Mouse (Mus musculus): ENCODE measurements around the gene Nup153.

Nup153 gene

DNA sequence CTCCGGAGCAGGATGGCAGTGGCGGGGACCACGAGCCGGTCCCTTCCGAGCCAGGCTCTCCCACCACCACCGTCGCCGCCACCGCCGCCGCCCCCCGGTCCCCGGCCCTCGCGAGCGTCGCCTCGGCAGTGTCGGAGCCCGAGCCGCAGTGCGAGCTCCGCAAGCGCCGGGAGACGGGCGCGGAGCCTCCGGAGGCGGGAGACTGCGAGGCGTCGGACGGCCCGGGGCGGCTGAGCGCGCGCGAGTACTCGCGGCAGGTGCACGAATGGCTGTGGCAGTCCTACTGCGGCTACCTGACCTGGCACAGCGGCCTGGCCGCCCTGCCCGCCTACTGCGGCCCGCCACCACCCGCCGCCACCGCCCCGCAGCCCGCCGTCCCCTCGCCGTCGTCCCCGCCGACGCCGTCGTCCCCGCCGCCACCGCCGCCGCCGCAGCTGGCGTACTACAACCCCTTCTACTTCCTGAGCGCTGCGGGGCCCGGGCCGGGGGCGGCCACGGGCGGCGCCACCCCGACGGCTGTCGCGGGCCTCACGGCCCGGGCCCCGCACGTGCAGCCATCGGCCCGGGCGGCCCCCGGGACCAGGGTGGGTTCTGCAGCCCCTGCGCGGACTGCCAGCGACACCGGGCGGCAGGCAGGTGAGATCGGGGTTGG, 58.0 kb downstream of the Nup153 start:
- DNase-seq (ENCODE audit: low spot score): peak; percentile 51

DNA sequence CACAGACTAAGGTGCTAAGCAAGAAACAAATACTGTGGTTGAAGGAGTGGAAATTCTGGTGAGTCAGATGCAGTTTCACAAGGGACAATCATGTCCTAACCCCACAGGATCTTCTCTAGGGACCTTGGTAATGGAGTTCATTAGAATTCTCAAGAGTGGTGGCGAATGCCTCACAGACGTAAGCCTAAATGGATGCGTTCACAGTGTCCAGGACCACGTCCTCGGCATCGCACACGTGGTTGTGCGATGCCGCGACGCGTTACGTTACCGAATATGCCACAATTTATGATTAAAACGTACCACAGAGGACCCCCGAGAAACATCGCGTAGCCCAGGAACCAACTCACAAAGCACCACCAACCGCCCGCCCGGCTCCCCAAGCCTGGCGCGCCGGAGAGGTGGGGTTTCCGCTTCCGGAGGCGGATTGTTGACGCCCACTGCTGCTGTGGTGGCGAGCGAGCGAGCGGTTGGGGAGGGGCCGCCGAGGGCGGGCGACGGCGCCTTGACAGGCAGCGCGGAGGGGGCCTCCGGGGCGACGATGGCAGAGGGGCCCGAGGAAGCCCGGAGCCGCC, 58.6 kb downstream of the Nup153 start, which contains the start of gene Fam8a1:
Gene Fam8a1, plus strand, starts transcription at position 475 of the 572 bp plus-strand sequence.
- DNase-seq (ENCODE audit: low spot score): peak; percentile 90

DNA sequence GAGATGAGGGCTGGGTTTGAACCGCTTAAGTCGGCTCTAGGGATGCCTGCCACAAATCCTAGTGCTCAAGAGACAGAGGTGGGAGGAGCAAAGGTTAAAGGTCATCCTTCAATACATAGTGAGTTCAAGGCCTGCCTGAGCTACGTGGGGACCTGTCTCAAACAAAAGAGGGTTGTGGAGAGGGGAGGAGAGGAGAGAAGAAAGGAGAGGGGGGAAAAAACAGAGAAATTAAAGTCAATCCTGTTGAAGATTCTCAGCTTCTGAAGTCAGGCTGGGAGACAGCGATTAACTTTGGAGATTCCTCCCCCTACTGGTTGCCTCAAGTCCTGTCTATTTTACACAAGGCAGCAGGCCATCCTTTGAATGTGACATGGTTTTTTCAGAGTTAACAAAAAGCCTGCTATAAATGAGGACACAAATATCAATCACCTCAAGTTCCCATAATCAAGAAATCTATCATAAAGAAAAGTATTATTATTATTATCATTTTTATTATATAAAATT, 64.2 kb downstream of the Nup153 start:
- DNase-seq (ENCODE audit: low spot score): no peak

DNA sequence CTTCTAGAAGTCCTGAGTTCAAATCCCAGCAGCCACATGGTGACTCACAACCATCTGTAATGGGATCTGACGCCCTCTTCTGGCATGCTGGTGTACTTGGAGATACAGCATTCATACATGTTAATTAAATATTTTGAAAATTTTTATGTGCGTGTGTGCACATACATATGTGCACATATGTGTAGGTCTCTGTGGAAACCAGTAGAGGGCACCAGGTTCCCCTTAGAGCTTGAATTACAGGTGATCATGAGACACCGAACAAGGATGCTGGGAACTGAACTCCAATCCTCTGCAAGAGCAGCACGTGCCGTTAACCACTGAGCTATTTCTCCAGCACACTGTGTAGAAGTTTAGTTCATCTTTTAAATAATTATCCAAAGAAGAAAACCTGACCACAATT, 68.5 kb downstream of the Nup153 start:
- no peak for DNase-seq (ENCODE audit: low spot score)

DNA sequence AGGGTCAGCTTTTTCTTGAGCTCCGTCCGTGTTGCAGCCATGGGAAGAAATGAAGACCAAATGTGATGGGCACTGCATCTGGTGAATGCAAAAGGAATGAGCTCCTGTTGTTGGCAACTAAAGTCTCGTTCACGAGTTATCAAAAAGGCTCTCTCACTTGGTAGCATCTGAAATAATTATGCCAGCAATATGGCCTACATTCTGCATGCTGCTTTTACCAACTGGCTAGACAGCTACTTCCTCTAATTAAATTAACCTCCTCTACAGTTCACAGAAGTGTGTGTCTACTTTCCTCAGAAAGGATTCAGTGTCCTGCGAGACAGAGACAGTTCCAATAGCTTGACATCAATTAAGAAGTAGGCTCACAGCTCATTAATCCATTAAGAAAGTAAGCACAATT, 73.2 kb downstream of the Nup153 start:
- DNase-seq (ENCODE audit: low spot score): no peak

DNA sequence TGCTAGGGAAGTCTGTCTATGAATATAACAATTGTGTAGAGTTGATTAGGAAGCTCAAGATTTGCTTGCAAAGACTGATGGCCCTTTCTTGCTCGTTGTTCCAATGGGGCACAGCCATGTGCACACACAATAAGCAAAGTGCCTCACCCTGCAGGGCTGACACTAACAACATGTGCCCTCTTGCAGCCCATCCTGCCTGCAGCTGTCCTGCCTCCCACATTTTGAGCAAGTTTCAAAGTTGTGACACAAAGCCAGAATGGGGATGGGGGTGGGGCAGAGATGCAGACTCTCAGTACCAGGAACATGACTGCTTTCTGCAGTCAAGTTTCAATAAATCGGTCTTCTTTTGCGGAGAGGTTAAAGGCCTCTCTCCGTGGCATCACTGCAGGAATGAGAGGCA, 74.1 kb downstream of the Nup153 start:
- no peak for DNase-seq (ENCODE audit: low spot score)

DNA sequence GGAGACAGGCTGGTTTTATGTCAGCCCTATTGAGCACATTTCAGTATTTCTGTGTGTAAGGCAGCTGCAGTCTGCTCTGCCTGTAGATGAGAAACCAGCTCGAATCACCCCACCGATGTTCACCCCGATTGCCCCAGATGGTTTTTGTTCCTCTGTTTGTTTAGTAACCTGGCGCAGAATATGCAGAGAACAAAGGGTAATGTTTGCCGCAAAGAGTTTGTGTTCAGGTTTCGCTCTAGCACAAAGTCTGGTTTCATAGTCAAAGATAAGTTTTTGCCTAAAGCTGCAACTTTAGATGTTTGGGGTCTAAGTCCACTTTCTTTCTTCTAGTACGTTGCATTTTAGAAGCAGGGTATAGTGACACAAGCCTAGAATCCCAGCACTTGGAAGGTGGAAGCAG, 75.1 kb downstream of the Nup153 start:
- DNase-seq (ENCODE audit: low spot score): no peak

DNA sequence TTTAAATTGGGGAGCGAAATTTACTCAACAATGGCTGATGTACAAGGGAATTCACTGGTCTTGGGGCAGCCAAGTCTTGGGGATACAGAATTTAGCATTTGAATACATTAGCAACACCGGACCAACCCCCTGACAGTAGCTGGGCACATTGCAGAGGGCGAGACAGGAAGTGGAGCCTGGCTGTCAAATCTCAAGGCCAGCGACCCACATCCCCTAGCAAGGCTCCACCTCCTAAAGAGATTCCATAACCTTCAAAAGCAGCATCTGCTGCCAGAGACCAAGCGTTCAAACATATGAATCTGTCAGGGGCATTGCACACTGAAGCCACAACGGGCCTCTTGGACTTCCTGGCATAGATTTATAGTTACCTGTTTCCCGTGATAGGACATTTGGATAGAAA, 75.9 kb downstream of the Nup153 start:
- DNase-seq (ENCODE audit: low spot score): no peak

DNA sequence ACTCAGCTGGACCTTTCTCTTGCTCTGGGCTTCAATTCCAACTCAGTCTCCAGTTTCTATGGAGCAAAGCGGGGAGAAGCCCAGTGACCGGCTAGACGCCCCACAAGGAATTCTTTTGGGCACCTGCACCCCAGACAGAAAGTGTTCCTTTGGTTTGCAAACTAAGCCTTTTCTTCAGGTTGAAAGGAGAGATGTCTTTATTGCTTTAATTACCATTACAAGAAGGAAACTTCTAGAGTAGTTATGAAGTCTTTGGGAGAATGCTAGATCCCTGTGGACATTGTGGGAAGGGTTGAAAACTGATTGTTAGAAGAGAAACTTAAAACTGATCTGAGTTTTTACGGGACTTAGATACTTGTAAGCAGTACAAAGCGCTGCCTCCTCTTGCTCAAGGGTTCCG, 82.3 kb downstream of the Nup153 start:
- no peak for DNase-seq (ENCODE audit: low spot score)

DNA sequence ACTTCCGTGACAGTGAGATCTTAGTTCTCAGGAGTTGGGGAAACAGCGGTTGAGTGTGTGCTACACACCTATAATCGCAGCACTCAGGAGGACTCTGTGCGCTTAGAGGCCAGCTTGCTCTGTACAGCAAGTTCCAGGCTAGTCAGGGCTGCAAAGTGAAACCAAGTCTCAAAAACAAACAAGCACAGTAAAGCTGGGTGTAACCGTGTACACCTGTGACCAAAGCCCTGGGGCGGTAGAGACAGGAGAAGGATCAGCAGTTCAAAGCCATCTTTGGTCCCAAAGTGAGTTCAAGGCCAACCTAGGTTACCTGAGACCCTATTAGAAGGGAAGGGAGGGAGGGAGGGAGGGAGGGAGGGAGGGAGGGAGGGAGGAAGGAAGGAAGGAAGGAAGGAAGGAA, 83.6 kb downstream of the Nup153 start:
- no peak for DNase-seq (ENCODE audit: low spot score)

DNA sequence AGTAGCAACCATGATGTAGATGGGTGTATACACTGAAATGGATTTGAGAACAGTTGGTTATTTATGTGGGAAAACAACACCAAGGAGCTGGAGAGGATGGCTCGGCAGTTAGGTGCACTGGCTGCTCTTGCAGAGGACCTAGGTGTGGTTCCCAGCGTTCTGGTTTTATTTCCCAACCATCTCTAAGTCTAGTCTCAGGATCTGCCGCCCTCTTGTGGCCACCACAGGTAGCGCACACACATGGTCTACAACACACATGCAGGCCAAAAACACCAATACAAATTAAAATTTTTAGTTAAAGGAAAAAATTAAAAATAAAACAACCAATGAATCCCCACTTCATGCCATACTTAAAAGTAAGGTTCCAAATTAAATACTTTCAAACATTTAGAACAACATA, 85.4 kb downstream of the Nup153 start:
- peak; percentile 31 for DNase-seq (ENCODE audit: low spot score)

DNA sequence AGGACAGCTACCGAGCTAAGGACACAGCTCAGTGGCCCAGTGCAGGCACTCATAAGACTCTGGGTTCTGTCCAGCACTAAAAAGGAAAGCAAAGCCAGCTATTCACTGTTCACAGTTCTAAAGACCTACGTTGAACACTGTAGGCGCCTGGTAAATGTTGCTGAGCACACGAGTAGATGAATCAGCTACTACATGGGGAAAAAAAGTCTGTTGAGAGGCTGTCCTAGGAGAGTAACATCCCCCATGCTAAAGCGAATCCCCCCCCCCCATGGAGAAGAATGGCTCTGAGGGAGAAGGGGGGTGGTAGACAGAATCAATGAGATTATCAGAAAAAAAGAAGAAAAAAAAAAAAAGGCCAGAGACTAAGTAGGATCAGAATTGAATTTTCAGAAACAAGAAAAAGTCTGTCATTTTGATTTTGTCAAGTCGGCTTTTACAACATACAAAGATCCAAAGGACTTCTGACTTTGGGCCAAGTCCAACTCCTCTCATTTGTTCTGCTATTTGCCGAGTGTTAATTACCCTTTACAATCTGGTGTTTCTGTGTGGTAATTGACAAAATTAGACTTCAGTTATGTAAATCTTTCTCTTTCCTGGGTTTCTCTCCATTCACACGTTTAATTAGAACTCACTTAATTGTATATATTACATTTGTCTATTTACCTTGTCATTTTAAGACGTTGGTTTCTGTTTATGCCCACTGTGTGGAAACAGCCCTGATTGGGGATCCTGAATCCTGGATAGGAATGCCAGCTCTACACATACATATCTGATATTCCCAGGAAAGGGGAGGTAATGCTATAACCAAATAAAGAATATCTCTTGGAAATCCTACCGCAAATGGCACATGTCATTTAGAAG, 86.9 kb downstream of the Nup153 start:
- DNase-seq (ENCODE audit: low spot score): no peak

DNA sequence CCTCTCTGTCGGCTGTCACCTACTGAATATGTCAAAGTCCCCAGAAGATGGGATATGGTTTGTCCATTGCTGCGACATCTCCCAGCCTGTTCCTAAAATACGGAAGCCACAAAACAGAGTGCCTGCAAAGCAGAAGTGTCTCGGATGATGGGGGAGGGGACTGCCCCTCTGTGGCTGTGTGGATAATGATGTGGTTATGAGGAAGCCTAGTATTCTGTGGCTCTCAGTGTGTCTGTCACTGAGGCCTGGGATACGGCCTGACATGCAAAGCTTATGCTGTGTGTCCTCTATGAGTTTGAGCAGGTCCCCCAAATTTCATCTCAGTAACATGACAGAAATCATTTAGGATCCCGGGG, 93.6 kb downstream of the Nup153 start:
- DNase-seq (ENCODE audit: low spot score): no peak

DNA sequence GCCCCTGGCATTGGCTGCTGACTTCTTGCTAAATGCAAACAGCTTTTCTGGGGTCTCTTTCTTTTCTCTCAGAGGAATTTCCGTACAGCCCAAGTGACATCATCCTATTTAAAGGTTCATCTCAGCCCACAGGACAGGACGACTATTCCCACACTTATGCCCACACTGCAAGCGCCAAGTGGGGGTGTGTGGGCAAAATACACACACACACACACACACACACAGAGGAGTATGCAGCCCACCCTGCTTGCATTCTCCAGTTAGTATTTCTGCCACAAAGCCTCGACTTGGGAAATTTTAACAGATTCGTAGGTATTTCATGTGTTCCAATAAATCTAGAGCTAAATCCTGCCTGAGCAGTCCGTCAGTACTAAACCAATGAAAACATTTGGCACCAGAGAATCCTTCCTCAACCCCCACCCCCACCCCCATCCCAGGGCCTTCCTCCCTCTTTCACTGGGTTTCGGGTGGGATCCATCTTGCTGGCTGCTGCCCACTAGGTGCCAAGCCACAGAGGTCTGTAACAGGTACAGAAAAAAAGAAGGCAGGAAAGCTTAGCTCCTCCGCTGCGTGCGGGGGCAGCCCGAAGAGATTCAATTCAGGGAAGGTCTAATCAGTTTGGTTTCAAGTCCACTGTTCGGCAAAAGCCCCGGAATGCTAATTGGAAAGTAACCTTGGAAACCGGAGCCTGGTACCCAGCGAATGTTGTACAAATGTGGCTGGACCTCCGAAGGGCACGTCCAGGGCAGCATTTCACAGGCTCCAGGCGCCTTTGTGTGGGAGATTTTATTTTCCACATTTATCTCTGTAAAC, 94.2 kb downstream of the Nup153 start:
- DNase-seq (ENCODE audit: low spot score): no peak

DNA sequence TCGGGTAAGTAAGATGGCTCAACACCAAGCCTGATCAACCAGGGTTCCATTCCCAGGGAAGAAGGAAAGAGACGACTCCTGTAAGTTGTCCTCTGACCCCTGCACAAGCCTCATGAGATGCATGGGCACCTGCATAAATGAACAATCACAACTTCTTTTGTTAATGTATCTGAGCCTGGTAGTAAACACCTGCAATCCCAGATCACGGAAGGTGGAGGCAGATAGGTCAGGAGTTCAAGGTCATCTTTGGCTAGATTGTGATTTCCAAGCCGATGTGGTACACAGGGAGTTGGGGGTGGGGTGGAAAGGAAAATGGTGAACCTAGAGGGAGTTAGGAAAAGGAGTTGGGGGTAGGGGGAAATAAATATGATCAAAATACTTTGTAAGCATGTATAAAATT, 94.9 kb downstream of the Nup153 start:
- no peak for DNase-seq (ENCODE audit: low spot score)
